Mouse (Mus musculus) cerebellum, adult 18-20 months (tissue): ENCODE results near the gene Gm17482.

ENCODE experiments used
- DNase-seq, 2 experiments: peaks; one replicate each; pipeline ENCODE4 v3.0.0; 2021

Gm17482 gene

DNA sequence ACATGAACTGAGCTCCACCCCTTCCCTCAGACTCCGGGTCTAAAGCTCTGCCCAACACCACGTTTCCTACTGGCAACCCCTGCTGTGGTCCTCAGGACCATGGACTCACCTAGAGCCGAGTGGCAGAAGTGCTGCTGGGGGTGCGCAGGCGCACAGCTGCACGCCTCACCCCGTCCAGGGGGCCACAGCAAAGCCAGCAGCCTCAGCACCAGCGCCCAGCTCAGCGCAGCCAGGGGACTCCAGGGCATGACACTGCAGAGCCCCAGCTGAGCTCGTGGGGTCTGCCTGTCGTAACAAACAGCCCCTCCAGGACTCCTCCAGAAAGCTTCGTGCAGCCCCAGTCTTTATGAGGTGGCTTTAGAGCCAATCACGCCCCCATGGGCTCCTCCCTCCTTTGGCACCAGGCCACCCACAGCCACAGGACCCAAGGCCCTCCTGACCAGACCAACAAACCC lies 24.4 kb downstream of the Gm17482 start:
- DNase-seq = peak in 1 of 2 experiments; percentile 47

DNA sequence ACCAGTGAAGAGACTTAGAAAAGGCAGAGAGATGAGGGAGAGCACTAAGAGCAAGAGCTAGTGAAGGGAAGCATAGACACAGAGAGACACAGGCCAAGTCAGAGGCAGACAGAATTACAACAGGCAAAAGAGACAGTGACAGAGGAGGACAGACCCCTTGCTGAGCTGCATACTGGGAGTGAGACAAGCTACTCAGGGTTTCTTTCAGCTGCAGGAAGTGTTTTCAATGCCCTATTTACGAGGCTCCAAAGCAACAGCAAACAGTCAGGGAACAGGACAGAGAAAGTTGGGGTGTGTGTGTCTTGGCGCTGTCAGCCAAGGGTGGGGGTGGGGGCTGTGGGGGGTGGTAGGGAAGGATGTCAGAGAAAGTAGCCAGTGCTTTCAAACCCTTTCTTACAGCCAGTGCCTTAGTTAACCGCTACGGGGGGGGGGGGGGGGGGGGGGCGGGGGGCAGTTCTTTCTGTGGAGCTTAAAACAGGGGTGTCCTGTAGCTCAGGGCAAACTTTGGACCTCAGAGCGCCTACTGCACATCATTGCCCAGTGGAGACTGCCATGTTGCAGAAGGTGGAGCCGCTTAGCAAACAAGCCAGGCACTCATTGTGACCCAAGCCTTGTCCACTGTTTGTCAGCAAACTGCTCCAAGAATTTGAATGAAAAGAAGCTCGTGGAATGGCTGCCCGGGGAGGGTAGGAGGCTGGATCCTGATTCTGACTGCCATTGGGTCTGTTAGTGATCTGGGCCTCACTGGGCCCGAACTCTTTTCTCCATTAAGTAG lies 25.1 kb downstream of the Gm17482 start, which contains the start of gene Timp4:
Gene Timp4, minus strand, starts transcription at position 107 of the 775 bp plus-strand sequence.
- no peak for DNase-seq

DNA sequence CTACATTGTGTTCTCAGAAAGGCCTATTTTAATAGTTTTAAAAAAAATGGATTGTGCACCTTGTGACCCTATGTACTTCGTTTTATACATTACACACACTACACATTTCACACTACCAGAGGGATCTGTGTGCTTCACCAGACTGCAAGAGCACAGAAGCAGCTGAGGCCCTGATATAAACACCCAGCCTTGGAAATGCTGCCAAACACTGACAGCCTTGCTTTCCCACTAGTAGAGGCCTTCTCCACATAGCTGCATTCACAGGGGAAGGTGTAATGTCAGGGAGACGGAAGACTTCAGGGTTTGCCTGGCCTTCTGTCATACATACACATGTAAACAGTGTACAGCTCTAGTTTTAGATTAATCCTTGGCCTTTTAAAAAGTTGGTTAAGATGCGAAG lies 28.0 kb downstream of the Gm17482 start:
- DNase-seq = no peak

DNA sequence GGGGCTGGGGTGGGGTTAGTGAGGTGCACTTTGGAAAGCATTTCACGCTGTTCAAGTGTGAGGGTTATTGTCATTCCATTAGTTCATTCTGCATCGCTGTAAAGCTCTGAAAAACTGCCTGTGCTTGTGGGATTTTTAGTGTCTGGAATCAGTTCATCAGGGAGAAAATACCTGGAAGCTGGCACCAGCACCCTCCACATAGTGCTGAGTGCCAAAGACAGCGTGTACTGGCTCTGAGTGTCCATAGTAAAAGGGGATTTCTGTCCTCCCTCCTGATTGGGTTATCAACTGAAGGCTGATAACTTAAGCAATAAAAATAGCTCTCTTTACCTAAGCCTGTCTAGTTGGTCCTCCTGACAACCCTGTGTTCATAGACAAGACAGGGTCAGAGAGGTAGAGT lies 33.4 kb downstream of the Gm17482 start:
- DNase-seq = peak; percentile 65 to 69

DNA sequence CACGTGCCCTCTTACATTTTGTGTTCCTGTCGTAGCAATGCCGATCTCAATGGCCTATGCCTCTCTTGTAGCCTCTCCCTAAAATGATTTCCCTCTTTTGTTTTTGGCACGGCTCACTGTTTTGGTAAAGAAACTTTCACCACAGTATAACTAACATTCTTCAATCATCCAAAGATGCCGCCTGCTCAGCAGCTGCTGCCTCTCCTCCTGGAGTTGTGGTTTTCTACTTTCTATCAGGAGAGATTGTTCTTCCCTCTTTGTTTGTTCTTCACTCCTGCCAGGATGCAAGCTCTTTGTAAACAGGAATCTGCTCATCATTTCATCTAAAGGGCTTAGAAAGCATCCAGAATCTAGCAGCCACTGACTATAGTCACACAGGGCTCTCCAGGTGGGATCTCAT lies 39.6 kb downstream of the Gm17482 start:
- DNase-seq = no peak

DNA sequence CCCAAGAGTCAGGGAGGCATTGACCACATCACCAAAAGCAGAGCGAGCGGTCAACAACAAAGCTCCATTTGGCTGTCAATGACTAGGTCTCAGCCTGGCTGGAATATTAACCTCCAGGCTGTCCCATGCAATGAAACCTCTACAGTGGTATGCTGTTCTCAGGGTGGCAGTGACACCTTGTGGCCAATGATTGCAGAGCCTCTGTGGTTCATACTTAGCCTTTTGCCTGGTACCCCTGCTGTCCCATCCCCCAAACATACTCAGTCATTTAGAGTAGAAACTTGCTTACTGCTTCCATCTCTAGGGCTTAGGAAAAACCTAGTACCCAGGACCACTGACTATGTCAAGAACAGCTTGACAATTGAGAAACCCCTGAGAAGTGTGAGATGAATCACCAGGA lies 40.8 kb downstream of the Gm17482 start:
- DNase-seq = peak; percentile 88 to 90

DNA sequence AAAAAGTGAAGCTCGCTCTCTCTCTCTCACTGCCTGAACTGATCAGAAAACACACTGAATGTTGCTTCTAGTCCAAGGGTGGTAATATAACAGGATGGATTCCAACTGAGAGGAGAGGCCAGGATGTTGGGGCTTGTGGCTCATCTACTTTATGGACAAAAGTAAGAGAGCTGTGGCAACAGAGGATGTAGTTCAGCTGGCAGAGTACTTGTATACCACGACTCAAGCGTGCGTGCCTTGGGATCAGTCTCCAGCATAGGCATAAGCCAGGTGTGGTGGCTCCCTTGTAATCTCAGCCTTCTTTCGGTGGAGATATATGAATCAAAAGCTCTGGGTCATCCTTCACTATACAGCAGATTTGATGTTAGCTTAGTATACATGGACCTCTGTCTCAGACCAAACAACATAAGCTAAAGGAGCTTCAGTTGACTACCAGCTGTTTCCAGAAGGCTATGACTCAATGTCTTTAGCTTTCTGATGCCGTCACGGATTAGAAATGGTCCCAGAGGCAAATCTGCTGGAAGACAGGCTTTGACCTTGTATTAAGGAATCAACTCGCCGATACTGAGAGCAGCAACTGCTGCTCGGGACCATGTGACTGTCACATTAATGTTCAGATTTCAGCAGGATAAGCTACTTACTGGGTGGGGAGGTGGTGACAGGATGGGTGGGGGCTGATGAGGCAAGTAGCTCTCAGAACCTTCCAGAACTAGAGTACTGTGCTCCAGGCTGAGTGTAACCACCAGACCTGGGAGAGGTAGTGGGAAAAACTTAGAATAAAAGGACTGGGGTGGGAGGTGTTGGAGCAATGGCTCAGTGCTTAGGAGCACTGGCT lies 41.6 kb downstream of the Gm17482 start:
- no peak for DNase-seq

DNA sequence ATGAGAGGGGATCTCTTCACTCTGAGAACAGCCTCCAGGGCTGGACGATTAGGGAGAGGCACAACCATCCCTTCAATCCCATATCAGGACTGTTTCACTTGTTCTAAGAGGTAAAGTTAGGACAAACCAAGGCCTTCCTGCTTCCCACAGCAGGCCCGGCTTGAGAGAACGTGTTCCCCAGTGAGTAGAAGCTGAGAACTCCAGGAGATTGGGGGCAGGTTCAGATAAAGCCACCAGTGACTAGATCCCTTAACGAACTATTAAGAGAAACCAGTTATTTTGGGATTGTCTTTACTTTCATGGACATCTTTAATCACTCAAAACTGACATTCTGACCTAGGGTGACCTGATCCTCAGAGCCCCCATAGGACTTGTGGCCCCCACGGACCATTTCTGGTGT lies 42.4 kb downstream of the Gm17482 start:
- DNase-seq = no peak

DNA sequence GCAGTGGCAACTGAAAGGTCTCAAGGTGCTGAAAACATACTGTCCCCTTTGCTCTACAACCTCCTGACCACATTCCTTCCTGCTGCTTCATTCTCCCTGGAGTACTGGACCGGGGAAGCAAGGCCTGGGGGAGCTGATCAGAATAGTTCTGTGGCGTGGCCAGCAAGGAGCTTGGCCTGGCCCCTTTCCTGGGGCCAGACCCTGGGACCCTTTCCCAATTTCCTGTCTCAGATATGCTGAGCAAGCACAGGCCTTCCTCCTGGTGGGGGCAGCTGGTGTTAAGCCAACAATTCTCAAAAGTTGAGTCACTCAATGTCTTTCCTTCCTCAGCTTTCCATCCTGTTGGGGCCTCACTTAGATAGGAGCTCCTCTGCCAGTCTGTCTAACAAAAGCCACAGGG lies 42.9 kb downstream of the Gm17482 start:
- DNase-seq = no peak

DNA sequence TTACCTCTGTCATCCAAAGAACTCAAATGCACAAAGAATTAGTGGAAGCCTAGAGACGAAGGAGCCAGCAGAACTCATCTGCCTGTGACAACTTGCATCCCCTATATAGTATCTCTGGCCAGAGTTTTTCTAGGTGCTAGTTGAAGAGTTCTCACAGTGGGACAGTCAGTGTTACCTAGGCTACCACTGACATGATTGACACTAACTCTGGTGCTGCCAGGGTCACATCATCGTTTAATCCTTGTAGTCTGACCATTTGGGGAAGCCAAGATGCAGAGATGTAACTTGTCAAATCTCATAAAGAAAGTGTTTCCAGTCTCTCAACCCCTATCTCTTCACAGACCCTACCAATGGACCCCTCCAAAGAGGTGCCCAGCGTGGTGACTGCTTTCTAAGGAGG lies 44.2 kb downstream of the Gm17482 start:
- no peak for DNase-seq

DNA sequence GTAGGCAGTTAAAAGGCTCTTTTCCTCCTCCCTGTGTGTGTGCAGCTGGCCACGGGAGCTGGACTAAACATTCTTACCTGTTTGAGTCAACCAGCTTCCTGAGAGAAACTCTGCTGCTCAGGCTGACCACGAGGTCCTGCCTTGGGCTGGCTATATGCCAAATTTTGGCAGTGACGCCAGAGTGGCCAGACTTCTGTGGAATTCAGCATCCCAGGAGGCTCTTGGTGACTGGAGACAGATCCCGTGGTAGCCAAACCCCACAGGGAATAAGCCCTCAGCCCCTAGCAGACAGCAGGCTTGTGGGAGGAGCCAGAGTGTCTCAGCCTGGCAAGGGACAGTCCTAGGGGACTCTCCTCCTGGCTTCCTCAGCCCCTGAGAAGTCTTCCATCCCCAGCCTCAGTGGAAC lies 44.7 kb downstream of the Gm17482 start:
- peak; percentile 50 to 62 for DNase-seq

DNA sequence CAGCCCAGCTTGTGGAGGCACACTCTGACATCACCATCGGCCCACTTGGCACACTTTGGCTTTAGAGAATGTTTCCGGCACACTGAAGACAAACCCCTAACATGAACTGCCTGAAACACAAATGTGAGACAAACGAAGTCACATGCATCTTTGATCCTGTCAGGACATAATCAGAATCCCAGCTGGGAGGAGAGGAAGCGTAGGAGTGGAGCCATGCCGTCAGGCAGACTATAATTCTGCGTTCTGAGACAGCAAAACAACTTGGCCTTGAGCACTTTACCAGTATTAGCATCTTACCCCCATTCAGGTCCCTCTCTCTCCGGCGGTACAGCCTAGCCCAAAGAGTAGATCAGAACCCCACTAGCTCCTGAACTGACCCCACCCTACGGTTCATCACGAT lies 46.2 kb downstream of the Gm17482 start:
- no peak for DNase-seq

DNA sequence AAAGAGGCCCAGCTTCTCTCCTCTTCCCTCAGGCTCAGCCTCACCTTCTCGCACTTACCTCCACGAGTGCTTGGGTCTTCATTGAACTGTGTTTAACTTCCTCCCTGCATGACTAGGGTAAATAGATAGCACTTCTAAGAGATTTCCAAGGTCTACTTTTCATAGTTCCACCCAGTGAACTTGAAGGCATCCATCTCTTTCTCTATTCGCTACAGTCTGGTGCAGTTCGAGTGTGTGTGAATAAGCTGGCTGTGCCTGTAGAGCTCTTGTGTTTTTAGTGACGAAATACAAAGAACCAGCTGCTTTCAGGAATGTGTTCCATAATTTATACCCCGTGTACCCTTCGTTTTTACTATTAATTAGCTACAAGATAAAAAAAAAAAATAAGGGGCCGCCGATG lies 47.6 kb downstream of the Gm17482 start:
- DNase-seq = no peak

DNA sequence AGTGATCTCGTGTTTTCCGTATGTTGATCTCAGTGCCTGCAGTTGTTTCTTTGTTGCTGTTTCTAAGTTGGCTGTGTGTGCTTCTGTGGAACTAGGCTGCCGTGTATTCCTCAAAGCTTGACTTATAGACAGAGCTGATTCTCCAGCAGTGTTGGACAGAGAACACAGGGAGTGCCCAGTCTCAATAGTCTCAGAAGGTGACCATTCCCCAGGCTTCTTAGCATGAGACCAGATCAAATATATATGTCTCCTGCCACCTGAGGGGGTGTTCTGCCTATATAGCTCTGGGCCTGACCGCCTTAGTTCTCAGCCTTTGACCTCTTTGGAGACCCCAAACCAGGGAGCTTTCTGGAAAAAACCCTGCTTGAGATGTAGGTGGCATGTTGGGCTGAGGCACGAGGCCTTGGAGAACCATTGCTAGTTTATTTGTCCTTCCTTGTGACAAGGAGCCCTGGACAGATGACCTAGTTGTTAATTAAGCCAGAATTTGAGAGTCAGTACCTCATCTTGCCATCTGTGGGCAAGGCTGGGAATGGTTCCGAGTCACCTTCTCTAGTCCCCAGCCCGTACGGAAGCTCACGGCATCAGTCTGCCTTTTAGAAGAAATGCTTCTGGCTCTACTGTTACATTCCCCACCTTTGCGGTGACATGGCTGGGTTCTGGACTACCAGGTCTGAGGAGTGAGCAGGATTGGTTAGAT lies 48.1 kb downstream of the Gm17482 start:
- peak; percentile 34 to 47 for DNase-seq

DNA sequence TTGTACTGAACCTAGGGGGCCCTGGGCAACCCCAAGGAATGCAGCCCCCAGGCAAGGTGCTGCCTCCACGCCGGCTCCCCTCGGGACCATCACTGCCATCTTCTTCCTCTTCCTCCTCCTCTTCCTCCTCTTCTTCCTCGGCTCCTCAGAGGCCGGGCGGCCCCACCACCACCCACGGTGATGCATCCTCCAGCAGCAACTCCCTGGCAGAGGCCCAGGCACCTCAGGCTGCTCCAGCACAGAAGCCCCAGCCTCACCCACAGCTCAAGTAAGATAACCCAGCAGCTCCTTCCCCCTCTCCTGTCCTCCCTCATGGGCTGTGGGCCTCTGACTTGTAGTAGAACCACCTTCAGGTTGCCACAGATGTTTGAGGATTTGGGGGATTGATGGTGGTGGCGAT lies 50.9 kb downstream of the Gm17482 start:
- no peak for DNase-seq

DNA sequence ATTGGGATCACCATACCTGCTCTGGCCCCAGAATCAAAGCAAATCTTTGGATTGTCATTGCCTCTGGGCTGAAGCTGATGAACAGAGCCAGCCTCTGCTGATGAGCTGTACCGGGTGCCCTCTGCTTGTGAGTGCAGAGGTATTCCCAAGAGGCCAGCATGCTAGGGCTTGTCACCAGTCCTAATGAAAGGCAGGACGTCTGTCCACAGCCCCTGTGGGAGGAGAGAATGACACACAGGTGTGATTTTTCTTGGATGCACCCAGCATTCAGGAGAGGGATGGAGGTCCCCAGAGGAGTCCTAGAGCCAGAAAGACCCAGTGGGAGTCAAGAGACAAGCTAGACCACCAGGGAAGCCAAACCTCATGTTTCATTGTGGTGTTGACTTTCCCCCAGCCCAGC lies 52.5 kb downstream of the Gm17482 start:
- no peak for DNase-seq

DNA sequence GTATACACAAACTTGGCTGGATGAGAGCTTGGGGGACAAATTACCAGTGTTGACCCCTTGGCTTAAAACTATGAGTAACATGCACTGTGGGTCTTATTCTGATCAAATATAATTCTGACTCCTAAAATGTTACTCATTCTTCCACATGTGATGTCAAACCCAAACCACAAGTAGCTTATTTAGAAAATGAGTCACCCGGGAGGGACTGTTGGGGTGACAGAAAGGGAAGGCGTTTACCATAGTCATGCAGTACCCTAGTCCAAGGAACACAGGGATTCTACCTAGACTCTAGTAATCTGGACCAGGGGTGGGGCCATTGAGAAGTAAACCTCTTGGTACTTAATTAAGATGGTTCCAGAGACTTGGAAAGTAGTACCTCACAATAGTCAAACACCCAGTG lies 57.0 kb downstream of the Gm17482 start:
- DNase-seq = no peak

DNA sequence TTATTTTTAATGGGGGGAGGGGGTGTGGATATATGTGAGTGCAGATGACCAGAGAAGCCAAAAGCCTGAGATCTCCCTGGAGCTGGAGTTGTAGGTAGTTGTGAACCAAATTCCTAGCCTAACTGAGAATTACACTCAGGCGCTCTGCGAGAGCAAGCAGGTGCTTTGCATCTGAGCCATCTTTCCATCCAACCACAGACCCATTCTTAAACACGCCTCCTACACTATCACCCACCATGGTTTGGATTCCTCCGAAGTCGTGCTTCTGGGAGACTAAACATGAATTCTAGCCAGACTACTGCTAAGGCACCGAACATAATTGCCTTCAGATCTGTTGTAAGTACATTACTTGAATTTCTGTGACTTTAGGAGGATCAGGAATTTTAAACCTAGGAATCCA lies 59.3 kb downstream of the Gm17482 start:
- no peak for DNase-seq

DNA sequence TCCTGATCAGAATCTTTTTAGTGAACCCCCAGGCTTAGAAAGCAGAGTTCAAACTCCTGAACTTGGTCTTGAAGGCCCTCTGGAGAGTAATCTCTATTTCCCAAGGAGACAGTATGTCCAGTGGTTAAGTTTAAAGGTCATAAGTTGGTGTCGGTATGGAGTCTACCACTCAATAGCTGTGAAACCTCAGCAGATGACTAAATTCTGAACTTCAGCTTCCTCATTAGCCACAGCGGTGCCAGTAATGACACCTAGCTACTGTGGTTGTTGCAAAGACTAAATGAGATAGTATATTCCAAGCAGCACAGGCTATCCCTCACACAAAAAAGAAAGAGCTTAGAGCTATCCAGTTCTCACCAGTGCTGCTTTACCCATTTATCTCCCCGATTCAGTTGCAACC lies 61.1 kb downstream of the Gm17482 start:
- DNase-seq = no peak

DNA sequence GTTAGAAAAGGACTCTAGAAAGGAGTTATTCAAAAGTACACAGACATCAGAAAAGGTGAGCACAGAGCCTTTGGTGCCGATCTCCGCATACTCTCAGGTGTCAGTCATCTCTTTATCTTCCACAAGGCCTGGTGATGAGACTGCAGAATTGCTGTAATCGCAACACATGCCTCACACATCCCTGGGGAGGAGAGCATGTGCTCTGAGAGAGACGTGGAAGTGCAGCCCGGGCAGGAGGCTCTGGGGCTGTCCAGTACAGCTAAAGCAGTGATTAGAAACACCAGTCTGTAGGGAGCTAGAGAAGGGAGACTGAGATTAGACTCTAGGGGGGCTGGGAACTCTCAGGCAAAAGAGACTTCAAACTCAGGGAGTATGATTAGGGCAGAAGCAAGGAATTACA lies 63.4 kb downstream of the Gm17482 start:
- no peak for DNase-seq

DNA sequence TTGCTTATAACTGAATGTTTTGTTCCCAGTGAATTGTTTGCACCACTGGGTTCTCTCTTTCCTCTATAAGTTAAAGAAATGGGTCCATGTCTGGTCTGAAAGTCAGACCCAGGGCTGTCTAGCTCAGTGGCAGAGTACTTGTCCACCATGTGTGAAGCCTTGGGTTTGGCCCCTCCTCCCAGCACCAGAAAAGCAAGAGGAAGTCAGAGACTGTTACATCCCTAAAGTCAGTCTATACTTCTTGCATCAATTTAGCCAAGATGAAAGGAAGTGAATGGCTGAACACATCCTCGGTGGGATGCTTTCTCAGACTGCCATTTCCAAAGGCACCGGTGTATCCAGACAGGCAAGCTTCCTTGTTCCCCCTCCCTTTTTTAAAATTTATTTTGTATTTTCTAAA lies 63.9 kb downstream of the Gm17482 start:
- no peak for DNase-seq

DNA sequence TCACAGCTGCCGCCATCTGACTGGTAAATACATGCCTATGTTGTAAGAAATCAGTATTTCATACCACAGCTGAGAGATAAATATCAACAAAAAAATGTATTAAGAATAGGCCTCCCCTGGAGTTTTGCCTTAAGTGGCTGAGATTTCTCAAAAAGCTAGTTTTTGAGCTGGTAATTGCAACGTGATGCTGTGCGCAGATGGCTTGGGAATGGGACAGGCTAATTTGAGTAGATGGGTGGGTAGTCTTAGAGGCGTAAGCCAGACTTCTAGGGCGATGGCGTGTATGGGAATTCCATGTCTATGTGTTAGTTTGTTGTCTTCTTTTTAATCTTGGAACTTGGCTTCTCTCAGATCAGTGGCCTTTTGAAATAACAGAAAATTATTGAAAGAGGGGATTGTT lies 64.7 kb downstream of the Gm17482 start:
- no peak for DNase-seq

DNA sequence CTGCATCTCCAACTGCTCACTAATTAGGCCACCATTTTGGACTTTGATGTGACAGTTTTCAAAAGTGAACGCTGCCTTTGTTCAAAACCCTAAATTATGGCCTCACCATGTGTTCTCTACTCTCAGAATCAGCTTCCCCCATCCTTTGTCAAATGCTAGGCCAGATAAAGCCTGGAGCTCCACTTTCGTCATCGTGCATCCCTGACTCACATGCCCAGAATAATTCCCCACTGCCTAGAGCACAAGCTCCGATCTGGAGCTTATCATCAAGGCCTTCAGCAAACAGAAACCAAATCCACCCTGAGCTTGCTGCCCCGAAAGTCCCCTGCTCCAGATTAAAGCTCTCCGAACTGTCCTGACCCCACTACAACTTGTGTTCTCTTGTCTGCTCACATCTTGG lies 65.5 kb downstream of the Gm17482 start:
- no peak for DNase-seq

DNA sequence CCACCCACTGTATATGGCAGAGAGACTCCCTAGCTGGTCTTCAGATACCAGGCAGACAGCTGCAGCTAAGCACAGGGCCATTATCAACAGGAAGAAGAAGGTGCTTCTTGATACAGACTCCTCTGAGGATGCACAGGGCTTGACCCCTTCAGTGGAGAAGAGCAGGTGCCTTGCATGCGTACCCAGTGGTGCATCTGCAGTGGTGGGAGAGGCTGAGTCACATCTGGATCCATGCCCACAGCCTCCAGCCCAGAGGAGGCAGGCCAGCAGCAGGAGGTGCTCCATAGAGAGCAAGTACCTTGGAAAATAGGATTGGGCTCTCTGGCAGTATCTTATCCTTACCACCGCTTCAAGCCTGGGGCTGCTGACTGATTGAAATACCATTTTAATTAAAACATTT lies 66.7 kb downstream of the Gm17482 start:
- no peak for DNase-seq
